Mouse (Mus musculus) lung, embryonic 15.5 days (tissue): ENCODE data around the gene Uty. TPM values are rescaled to one million over a fixed set of nuclear protein-coding genes. Genes with fewer than 3 reads are reported as not detected.

Source experiments
- polyA plus RNA-seq: library from polyadenylated mRNA; unstranded; fragments of >200 nt; fragmentation: Nextera tagmentation; extraction: Ambion mirVana; gene quantifications from 2 replicates; pipeline ENCODE4 v1.2.1, GENCODE M21; 2015

The Uty gene
- polyA plus RNA-seq, 1 experiment from 2014 or later, result 9.2 TPM

Other genes with a start within 250 kb of the Uty start
- gene Eif2s3y, start 235.2 kb downstream of the Uty start, polyA plus RNA-seq, result 24.3 and 28.0 TPM in 2 replicates
- 18.5 and 20.9 TPM in 2 replicates for gene Ddx3y, start 40.9 kb upstream of the Uty start, polyA plus RNA-seq
- gene Usp9y, start 214.0 kb upstream of the Uty start, polyA plus RNA-seq, result not detected in 2 replicates